Mouse (Mus musculus): ENCODE results near the gene Prima1. TPM values are rescaled to one million over a fixed set of nuclear protein-coding genes. Genes with fewer than 3 reads are reported as not detected.

Gene Prima1
- total RNA-seq, 1 experiment: 0.85 TPM

DNA sequence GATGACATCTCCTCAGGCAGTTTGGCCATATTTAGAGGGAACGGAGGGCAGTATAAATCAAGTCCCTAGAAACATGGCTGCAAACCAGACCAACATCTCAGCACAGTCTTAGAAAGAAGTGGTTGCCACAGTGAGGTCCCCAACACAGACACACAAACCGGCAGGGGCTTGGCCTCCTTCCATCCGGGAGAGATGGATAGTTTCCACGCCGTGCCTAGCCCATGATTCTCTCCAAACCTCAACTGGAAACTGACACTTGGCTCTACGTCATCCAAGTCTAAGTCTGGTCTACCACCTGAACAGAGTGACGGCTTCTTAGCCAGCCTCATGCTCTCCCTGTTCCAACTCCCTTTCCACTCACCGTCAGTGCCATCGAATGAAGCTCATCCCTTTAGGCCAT is 18.3 kb downstream of the Prima1 start:
- Histone ChIP-seq H3K9me3 (ENCODE audit: control insufficient read depth, insufficient read depth, low read depth, low read length) (no peaks in the 10 kb centered on the region), H3K9ac (ENCODE audit: insufficient read depth, low read depth, low read length, poor library complexity, severe bottlenecking) (no peak overlapping the region), H3K4me3 (ENCODE audit: insufficient read depth in 1 of 2, low read depth in 1 of 2, low read length in 2 of 2, poor library complexity in 1 of 2, severe bottlenecking in 1 of 2) (no peak overlapping the region), H3K36me3 (ENCODE audit: control insufficient read depth, insufficient read depth, low read length, poor library complexity, severe bottlenecking) (no peaks in the 10 kb centered on the region), H3K27ac (ENCODE audit: insufficient read depth, low read depth, low read length, poor library complexity, severe bottlenecking) (no peak overlapping the region), H3K4me1 (ENCODE audit: control insufficient read depth in 2 of 2, insufficient read depth in 2 of 2, low read length in 2 of 2, poor library complexity in 1 of 2) (no peaks in the 10 kb centered on the region)
- TF ChIP-seq MAFK (IDR thresholded peaks at IDR 0.05; ENCODE audit: insufficient read depth, low read depth, low read length): no peak
- TF ChIP-seq ZC3H11A (IDR thresholded peaks at IDR 0.05; ENCODE audit: borderline replicate concordance, low read depth, low read length): no peak
- TF ChIP-seq ZNF384 (IDR thresholded peaks at IDR 0.05; ENCODE audit: low read depth, low read length): no peak
- TF ChIP-seq CHD2 (IDR thresholded peaks at IDR 0.05; ENCODE audit: low read depth, low read length): no peak
- TF ChIP-seq HCFC1 (IDR thresholded peaks at IDR 0.05; ENCODE audit: borderline replicate concordance, insufficient read depth, low read length): no peak
- no peak for DNase-seq (ENCODE audit: low read depth, low spot score)
- in situ Hi-C loops (cut with MboI; ENCODE audit: low sequenced_read_pairs in 2 of 2, unreplicated experiment in 2 of 2): no loop called here

GRCm38 (mm10) chr12:103215877-103216610 is 25.9 kb downstream of the Prima1 start:
- H3K36me3 ChIP-seq (ENCODE audit: control insufficient read depth, insufficient read depth, low read length, poor library complexity, severe bottlenecking): no peaks in the 10 kb centered on the region
- H3K4me1 ChIP-seq (ENCODE audit: control insufficient read depth in 2 of 2, insufficient read depth in 2 of 2, low read length in 2 of 2, poor library complexity in 1 of 2): no peaks in the 10 kb centered on the region
- H3K4me3 ChIP-seq (ENCODE audit: insufficient read depth in 1 of 2, low read depth in 1 of 2, low read length in 2 of 2, poor library complexity in 1 of 2, severe bottlenecking in 1 of 2): no peak overlapping the region
- in situ Hi-C loops (cut with MboI; ENCODE audit: low sequenced_read_pairs in 2 of 2, unreplicated experiment in 2 of 2): no loop called here
- no peak for DNase-seq (ENCODE audit: low read depth, low spot score)
- no peaks in the 10 kb centered on the region for H3K9me3 ChIP-seq (ENCODE audit: control insufficient read depth, insufficient read depth, low read depth, low read length)
- TF ChIP-seq HCFC1 (IDR thresholded peaks at IDR 0.05; ENCODE audit: borderline replicate concordance, insufficient read depth, low read length) (no peak), CHD2 (IDR thresholded peaks at IDR 0.05; ENCODE audit: low read depth, low read length) (no peak), MAFK (IDR thresholded peaks at IDR 0.05; ENCODE audit: insufficient read depth, low read depth, low read length) (no peak), ZC3H11A (IDR thresholded peaks at IDR 0.05; ENCODE audit: borderline replicate concordance, low read depth, low read length) (no peak), ZNF384 (IDR thresholded peaks at IDR 0.05; ENCODE audit: low read depth, low read length) (no peak)
- H3K27ac ChIP-seq (ENCODE audit: insufficient read depth, low read depth, low read length, poor library complexity, severe bottlenecking): no peak overlapping the region
- no peak overlapping the region for H3K9ac ChIP-seq (ENCODE audit: insufficient read depth, low read depth, low read length, poor library complexity, severe bottlenecking)

GRCm38 (mm10) chr12:103214797-103215196 is 27.2 kb downstream of the Prima1 start:
- Histone ChIP-seq H3K27ac (ENCODE audit: insufficient read depth, low read depth, low read length, poor library complexity, severe bottlenecking) (no peak overlapping the region), H3K4me1 (ENCODE audit: control insufficient read depth in 2 of 2, insufficient read depth in 2 of 2, low read length in 2 of 2, poor library complexity in 1 of 2) (no peaks in the 10 kb centered on the region), H3K9me3 (ENCODE audit: control insufficient read depth, insufficient read depth, low read depth, low read length) (no peaks in the 10 kb centered on the region), H3K36me3 (ENCODE audit: control insufficient read depth, insufficient read depth, low read length, poor library complexity, severe bottlenecking) (no peaks in the 10 kb centered on the region), H3K4me3 (ENCODE audit: insufficient read depth in 1 of 2, low read depth in 1 of 2, low read length in 2 of 2, poor library complexity in 1 of 2, severe bottlenecking in 1 of 2) (no peak overlapping the region), H3K9ac (ENCODE audit: insufficient read depth, low read depth, low read length, poor library complexity, severe bottlenecking) (no peak overlapping the region)
- in situ Hi-C loops (cut with MboI; ENCODE audit: low sequenced_read_pairs in 2 of 2, unreplicated experiment in 2 of 2): no loop called here
- DNase-seq (ENCODE audit: low read depth, low spot score): no peak
- TF ChIP-seq MAFK (IDR thresholded peaks at IDR 0.05; ENCODE audit: insufficient read depth, low read depth, low read length): no peak
- TF ChIP-seq ZNF384 (IDR thresholded peaks at IDR 0.05; ENCODE audit: low read depth, low read length): no peak
- TF ChIP-seq CHD2 (IDR thresholded peaks at IDR 0.05; ENCODE audit: low read depth, low read length): no peak
- no peak for TF ChIP-seq HCFC1 (IDR thresholded peaks at IDR 0.05; ENCODE audit: borderline replicate concordance, insufficient read depth, low read length)
- no peak for TF ChIP-seq ZC3H11A (IDR thresholded peaks at IDR 0.05; ENCODE audit: borderline replicate concordance, low read depth, low read length)

DNA sequence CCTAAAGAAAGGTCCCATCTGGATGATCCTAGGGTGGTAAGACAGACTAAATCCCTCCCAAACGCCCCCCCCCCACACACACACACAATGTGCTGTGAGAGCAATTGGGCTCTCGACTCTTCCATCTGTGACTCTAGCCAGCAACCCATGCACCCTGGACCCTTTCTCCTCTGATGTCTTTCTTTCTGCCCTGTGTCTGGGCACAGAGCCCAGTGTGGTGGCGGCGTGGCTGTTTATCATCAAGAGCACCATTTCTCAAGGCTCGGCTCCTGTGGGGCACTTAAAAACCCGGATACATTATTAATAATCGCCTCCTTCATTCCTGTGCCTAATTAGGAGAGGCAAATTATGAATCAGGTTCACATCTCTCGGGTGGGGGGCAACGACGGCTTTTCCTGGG is 27.7 kb downstream of the Prima1 start:
- TF ChIP-seq ZC3H11A (IDR thresholded peaks at IDR 0.05; ENCODE audit: borderline replicate concordance, low read depth, low read length) (no peak), CHD2 (IDR thresholded peaks at IDR 0.05; ENCODE audit: low read depth, low read length) (no peak), HCFC1 (IDR thresholded peaks at IDR 0.05; ENCODE audit: borderline replicate concordance, insufficient read depth, low read length) (no peak), MAFK (IDR thresholded peaks at IDR 0.05; ENCODE audit: insufficient read depth, low read depth, low read length) (no peak), ZNF384 (IDR thresholded peaks at IDR 0.05; ENCODE audit: low read depth, low read length) (no peak)
- no peak for DNase-seq (ENCODE audit: low read depth, low spot score)
- Histone ChIP-seq H3K9ac (ENCODE audit: insufficient read depth, low read depth, low read length, poor library complexity, severe bottlenecking) (no peak overlapping the region), H3K4me1 (ENCODE audit: control insufficient read depth in 2 of 2, insufficient read depth in 2 of 2, low read length in 2 of 2, poor library complexity in 1 of 2) (no peaks in the 10 kb centered on the region), H3K4me3 (ENCODE audit: insufficient read depth in 1 of 2, low read depth in 1 of 2, low read length in 2 of 2, poor library complexity in 1 of 2, severe bottlenecking in 1 of 2) (no peak overlapping the region), H3K27ac (ENCODE audit: insufficient read depth, low read depth, low read length, poor library complexity, severe bottlenecking) (no peak overlapping the region), H3K9me3 (ENCODE audit: control insufficient read depth, insufficient read depth, low read depth, low read length) (no peaks in the 10 kb centered on the region), H3K36me3 (ENCODE audit: control insufficient read depth, insufficient read depth, low read length, poor library complexity, severe bottlenecking) (no peaks in the 10 kb centered on the region)
- in situ Hi-C loops (cut with MboI; ENCODE audit: low sequenced_read_pairs in 2 of 2, unreplicated experiment in 2 of 2): no loop called here
